8 mouse cellular contexts compared by ENCODE assay signal in the genomic region with DNA sequence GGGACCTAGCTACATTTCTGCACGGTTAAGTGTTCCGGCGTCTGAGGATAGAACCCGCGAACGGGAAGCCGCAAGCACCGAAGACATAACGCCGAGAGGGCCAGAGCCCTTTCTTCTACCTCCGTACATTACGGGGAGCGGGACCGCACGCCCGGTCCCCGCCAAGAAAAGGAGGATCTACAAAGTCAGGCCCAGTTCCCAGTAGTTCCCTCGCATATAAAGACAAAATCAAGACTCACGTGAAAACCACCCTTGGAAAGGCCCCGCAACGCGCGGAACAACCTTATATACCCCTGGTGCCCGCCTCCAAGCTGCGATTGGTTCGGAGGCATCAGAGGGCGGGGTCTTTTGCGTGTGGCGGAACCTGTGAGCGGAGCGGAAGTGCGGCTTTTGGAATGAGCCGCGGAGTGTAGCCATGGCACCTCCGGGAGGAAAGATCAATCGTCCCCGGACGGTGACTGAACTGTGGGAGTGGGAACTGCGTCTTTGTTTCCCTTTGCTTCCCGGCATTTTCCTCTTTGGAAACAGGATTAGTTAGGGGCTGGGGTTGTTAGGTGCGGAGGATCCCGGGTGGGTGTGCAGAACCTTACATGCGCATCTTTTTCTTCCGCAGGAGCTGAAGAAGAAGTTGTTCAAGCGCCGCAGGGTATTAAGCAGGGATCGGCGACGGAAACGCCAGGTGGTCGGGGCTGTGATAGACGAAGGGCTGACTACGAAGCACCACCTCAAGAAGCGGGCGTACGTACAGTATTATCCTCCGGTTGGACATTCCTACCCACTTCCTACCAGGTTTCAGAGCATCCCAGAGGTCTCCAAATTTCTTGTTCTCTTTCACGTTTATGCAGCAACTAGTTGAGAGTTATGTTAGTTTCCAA. TPM values are rescaled to one million over a fixed set of nuclear protein-coding genes. Genes with fewer than 3 reads are reported as not detected.
DNase-seq lines count a peak whose midpoint lies in the region; ATAC-seq lines count a peak whose summit lies in the region.

A gene (plus strand): TSS at position 343 of the 875 bp plus-strand sequence.
A gene (plus strand): TSS at position 416 of the 875 bp plus-strand sequence.

- H3K4me2 ChIP-seq in hindbrain, embryonic 13.5 days = peak within 1 kb of the TSS; percentile 76

- peaks cover 7% of the 10 kb centered on the region; the same call in 1 of the 2 replicates for H3K36me3 ChIP-seq in hindbrain, embryonic 13.5 days

- H3K9me3 ChIP-seq in hindbrain, embryonic 13.5 days = no peaks in the 10 kb centered on the region

- under 1% methylated on average over 58 of the region's 58 CpGs for WGBS in hindbrain, embryonic 13.5 days

- peaks cover 25% of the 10 kb centered on the region for H3K4me1 ChIP-seq in hindbrain, embryonic 13.5 days (replicated peaks)

- ATAC-seq in hindbrain, embryonic 13.5 days (ENCODE audit: low FRiP score) = peak; percentile 95

- peak within 1 kb of the TSS; percentile 86 for H3K27ac ChIP-seq in hindbrain, embryonic 13.5 days

- H3K9ac ChIP-seq in hindbrain, embryonic 13.5 days = peak within 1 kb of the TSS; percentile 81

- H3K27me3 ChIP-seq in hindbrain, embryonic 13.5 days = no peaks in the 10 kb centered on the region

- DNase-seq in Muller cell, postnatal 12 days (ENCODE audit: inconsistent ontology term) = peak; percentile 93
- DNase-seq in cerebellum, adult 9-11 months = peak; percentile 94
- DNase-seq in frontal cortex, postnatal 10 days (ENCODE audit: low spot score in 2 of 2) = peak; percentile 89 to 93
- DNase-seq in layer of hippocampus, postnatal 25 days (ENCODE audit: extremely low spot score in 1 of 2, low spot score in 1 of 2) = peak; percentile 81 to 85
- peak; percentile 96 for DNase-seq in lung, postnatal 25 days (ENCODE audit: low spot score)
- peak; percentile 97 for DNase-seq in retina, embryonic 14.5 days (ENCODE audit: low spot score)
- DNase-seq in thymus, postnatal 4 days = peak; percentile 96

- H3K4me3 ChIP-seq in hindbrain, embryonic 13.5 days = peak within 1 kb of the TSS; percentile 62

RNA-seq across cellular contexts. Expression of the first gene that starts in this region (rescaled TPM):
- polyA plus RNA-seq in hindbrain, embryonic 13.5 days (2015; fragmentation: Nextera tagmentation; extraction: Ambion mirVana) = 56.5 and 61.6 TPM in 2 replicates
- total RNA-seq in layer of hippocampus, postnatal 25 days (2021) = 10 to 100 TPM; 22.0 to 25.7 TPM

RNA-seq across cellular contexts. Expression of the second gene that starts in this region (rescaled TPM):
- polyA plus RNA-seq in hindbrain, embryonic 13.5 days (2015; fragmentation: Nextera tagmentation; extraction: Ambion mirVana) = not detected in 2 replicates
- total RNA-seq in layer of hippocampus, postnatal 25 days (2021) = 1 to 10 TPM; 1.6 to 2.2 TPM

Comparison
In these comparisons a context has a peak if more than half of its experiments do, and no peak if none do; other contexts are left out.
1. Peak in every context shown above with its lines: DNase-seq, ATAC-seq, H3K4me3 ChIP-seq and H3K27ac ChIP-seq.